Mouse (Mus musculus) embryonic facial prominence, embryonic 15.5 days (tissue): ENCODE measurements at regions not wholly inside any gene's neighbourhood (a gene's known extent, or its start where the extent isn't known, plus 50 kb on each side); places are given as distances from the start of the nearest gene placed in this dataset.
"Not testable (repeated sequence)": the region's sequence is repeated elsewhere in the genome, so short reads cannot be mapped to it uniquely, and the experiment has no call there.

Source experiments
- ATAC-seq: fragments of 200-750 bp; cut with Nextera tagmentation; 2 replicates; pipeline ENCODE4 v1.8.0; 2017; ENCODE audit warnings: low read depth, moderate TSS enrichment; ENCODE audit not compliant: insufficient number of reproducible peaks, low FRiP score, low TSS enrichment
- H3K27ac ChIP-seq: fragments of 300-500 bp; sonication (generic); replicated peaks from 2 replicates; pipeline ENCODE4 v1.5.1; 2015; ENCODE audit warnings: mild to moderate bottlenecking, inconsistent platforms
- H3K27me3 ChIP-seq: fragments of 300-500 bp; sonication (generic); 2 replicates; pipeline ENCODE4 v1.6.1; 2015; ENCODE audit warnings: inconsistent platforms
- H3K36me3 ChIP-seq: fragments of 300-500 bp; sonication (generic); 2 replicates; pipeline ENCODE4 v1.6.1; 2015; ENCODE audit warnings: mild to moderate bottlenecking, inconsistent platforms
- H3K4me1 ChIP-seq: fragments of 300-500 bp; sonication (generic); 2 replicates; pipeline ENCODE4 v1.6.1; 2015; ENCODE audit warnings: inconsistent platforms
- H3K4me2 ChIP-seq: fragments of 300-500 bp; sonication (generic); replicated peaks from 2 replicates; pipeline ENCODE4 v1.6.1; 2015; ENCODE audit warnings: mild to moderate bottlenecking, inconsistent platforms
- H3K4me3 ChIP-seq: fragments of 300-500 bp; sonication (generic); replicated peaks from 2 replicates; pipeline ENCODE4 v1.5.1; 2015; ENCODE audit warnings: mild to moderate bottlenecking, inconsistent platforms
- H3K9ac ChIP-seq: fragments of 300-500 bp; sonication (generic); 2 replicates; pipeline ENCODE4 v1.6.1; 2015; ENCODE audit warnings: inconsistent platforms
- H3K9me3 ChIP-seq: fragments of 300-500 bp; sonication (generic); replicated peaks from 2 replicates; pipeline ENCODE4 v1.6.1; 2016; ENCODE audit warnings: inconsistent platforms
- WGBS: fragments of 180-500 bp; shearing (Covaris S2); methylation state at CpG from one replicate; pipeline ENCODE4 v1.1.7; 2015; 5-methylcytosine and 5-hydroxymethylcytosine counted together

DNA sequence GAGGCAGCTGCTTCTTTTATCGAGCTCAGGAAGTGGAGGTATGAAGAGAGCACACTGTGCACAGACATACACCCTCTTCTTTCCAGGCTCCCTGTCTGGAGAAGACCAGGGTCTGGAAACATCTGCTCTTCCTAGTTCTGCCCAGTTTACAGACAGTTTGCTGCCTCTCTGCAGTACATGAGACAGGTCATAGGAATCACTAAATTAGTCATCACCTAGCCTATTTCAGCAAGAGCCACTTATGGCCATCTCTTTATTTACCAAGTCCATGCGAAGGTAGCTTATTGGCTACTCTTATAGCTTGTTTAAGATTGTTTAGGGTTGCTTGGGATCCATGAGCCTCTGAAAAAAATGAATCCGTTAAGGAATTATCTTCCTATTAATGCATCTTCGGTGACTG lies 257.9 kb downstream of the Nfkbiz start:
- 82% methylated on average over 4 of the region's 4 CpGs for WGBS
- Histone ChIP-seq H3K4me2 (no peak overlapping the region), H3K4me3 (no peak overlapping the region), H3K4me1 (no peaks in the 10 kb centered on the region), H3K27ac (no peak overlapping the region), H3K9me3 (no peaks in the 10 kb centered on the region), H3K36me3 (no peaks in the 10 kb centered on the region), H3K9ac (no peak overlapping the region), H3K27me3 (no peaks in the 10 kb centered on the region)
- ATAC-seq: no peak

DNA sequence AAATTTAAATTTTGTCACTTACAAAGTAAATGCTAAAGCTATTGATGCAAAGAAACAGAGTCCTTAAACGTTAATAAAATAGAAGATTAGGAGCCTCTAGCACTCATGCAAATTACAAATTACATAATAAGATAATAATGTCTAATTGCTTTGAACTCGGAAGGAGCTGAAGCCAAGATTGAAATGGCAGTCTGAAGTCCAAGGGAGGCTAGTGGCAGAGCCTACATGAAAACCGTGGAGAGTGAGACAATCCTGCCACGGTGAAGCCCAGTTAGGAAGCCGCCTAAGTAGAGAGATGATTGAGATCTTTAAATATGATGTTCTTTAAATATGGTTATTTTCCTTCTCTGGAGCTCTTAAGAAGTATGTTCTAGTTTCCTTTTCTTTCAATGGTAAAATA lies 260.0 kb downstream of the Nfkbiz start:
- no peak overlapping the region for H3K4me3 ChIP-seq

GRCm38 (mm10) chr16:55575609-55576283 lies 263.0 kb downstream of the Nfkbiz start:
- ATAC-seq, H3K9ac ChIP-seq, H3K36me3 ChIP-seq, H3K4me3 ChIP-seq, H3K27ac ChIP-seq, H3K9me3 ChIP-seq, H3K27me3 ChIP-seq, H3K4me2 ChIP-seq, H3K4me1 ChIP-seq: not testable (repeated sequence)
- 86% methylated on average over 2 of the region's 2 CpGs for WGBS

More for the DNA sequence above, 260.0 kb downstream of the Nfkbiz start:
- H3K36me3 ChIP-seq: no peaks in the 10 kb centered on the region
- 66% methylated on average over 5 of the region's 5 CpGs for WGBS
- H3K4me1 ChIP-seq: no peaks in the 10 kb centered on the region
- H3K27me3 ChIP-seq: no peaks in the 10 kb centered on the region
- no peak for ATAC-seq
- no peak overlapping the region for H3K4me2 ChIP-seq
- no peaks in the 10 kb centered on the region for H3K9me3 ChIP-seq
- no peak overlapping the region for H3K27ac ChIP-seq
- H3K9ac ChIP-seq: no peak overlapping the region

DNA sequence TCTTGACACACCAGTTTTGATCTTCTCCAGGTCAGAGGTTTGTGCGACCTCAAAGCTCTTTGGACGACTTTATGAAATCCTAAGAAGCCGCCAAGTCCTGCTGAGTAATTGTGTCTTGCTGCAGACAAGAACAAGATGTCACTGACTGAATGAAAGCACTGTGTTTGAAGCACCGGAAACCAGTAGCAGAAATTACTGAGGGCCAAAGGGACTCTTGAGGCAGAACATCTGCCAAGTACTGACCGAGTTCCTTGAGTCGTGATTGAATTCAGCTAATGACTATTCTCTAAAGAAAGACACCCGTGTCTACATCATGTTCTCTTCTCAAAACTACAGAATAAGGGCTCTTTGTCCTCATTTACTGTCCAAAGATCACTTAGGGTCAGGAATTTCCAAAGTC lies 267.6 kb downstream of the Nfkbiz start:
- no peak overlapping the region for H3K4me2 ChIP-seq
- no peaks in the 10 kb centered on the region for H3K9me3 ChIP-seq
- H3K27me3 ChIP-seq: no peaks in the 10 kb centered on the region
- WGBS: 40% methylated on average over 7 of the region's 7 CpGs
- H3K4me1 ChIP-seq: no peaks in the 10 kb centered on the region
- no peak overlapping the region for H3K27ac ChIP-seq
- H3K36me3 ChIP-seq: no peaks in the 10 kb centered on the region
- no peak overlapping the region for H3K4me3 ChIP-seq
- no peak for ATAC-seq
- H3K9ac ChIP-seq: no peak overlapping the region

DNA sequence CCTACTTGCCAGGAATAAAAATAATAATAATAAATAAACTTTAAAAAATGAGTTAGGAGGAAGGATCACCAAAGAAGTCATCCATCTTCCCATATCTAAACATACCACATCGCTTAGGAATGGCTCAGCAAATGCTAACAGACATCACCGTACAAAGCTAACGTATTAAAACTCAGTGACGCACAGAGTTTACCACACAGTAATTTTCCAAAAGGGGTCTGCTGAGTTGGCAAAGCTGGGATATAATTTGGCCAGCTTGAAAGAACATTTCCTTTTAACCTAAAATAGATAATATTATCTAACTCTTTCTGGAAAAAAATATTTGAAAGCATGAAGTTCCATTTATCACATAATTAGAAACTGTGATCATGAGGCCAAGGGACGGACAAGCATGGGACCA lies 268.6 kb downstream of the Nfkbiz start:
- no peak for ATAC-seq
- Histone ChIP-seq H3K27me3 (no peaks in the 10 kb centered on the region), H3K4me1 (no peaks in the 10 kb centered on the region), H3K9me3 (no peaks in the 10 kb centered on the region), H3K36me3 (no peaks in the 10 kb centered on the region), H3K4me2 (no peak overlapping the region), H3K27ac (no peak overlapping the region), H3K4me3 (no peak overlapping the region), H3K9ac (no peak overlapping the region)
- 85% methylated on average over 5 of the region's 5 CpGs for WGBS

- no peaks in the 10 kb centered on the region for H3K27me3 ChIP-seq
- no peak overlapping the region for H3K4me3 ChIP-seq
- no peak overlapping the region for H3K27ac ChIP-seq
- no peaks in the 10 kb centered on the region for H3K9me3 ChIP-seq
- no peak overlapping the region for H3K4me2 ChIP-seq
- no peak for ATAC-seq
- no peaks in the 10 kb centered on the region for H3K4me1 ChIP-seq
- no peak overlapping the region for H3K9ac ChIP-seq
- no peaks in the 10 kb centered on the region for H3K36me3 ChIP-seq
- 56% methylated on average over 10 of the region's 10 CpGs for WGBS
These were observed 258.2 kb upstream of the Zpld1 start for GRCm38 (mm10) chr16:55555821-55556535.

GRCm38 (mm10) chr16:55555224-55555623 lies 257.4 kb upstream of the Zpld1 start:
- no peak overlapping the region for H3K9ac ChIP-seq
- no peaks in the 10 kb centered on the region for H3K9me3 ChIP-seq
- no peak overlapping the region for H3K4me3 ChIP-seq
- no peaks in the 10 kb centered on the region for H3K27me3 ChIP-seq
- H3K4me1 ChIP-seq: no peaks in the 10 kb centered on the region
- H3K4me2 ChIP-seq: no peak overlapping the region
- no peak for ATAC-seq
- no peaks in the 10 kb centered on the region for H3K36me3 ChIP-seq
- no peak overlapping the region for H3K27ac ChIP-seq
- WGBS: 70% methylated on average over 6 of the region's 6 CpGs

- Histone ChIP-seq H3K4me1 (no peaks in the 10 kb centered on the region), H3K4me2 (no peak overlapping the region), H3K36me3 (no peaks in the 10 kb centered on the region), H3K4me3 (no peak overlapping the region), H3K27me3 (no peaks in the 10 kb centered on the region), H3K9me3 (no peaks in the 10 kb centered on the region), H3K27ac (no peak overlapping the region), H3K9ac (no peak overlapping the region)
- ATAC-seq: no peak
- 61% methylated on average over 4 of the region's 4 CpGs for WGBS
These were observed 256.1 kb upstream of the Zpld1 start for GRCm38 (mm10) chr16:55553896-55554295.

- no peak overlapping the region for H3K27ac ChIP-seq
- no peaks in the 10 kb centered on the region for H3K4me1 ChIP-seq
- H3K4me3 ChIP-seq: no peak overlapping the region
- ATAC-seq: no peak
- H3K36me3 ChIP-seq: no peaks in the 10 kb centered on the region
- 83% methylated on average over 1 of the region's 1 CpGs for WGBS
- no peak overlapping the region for H3K9ac ChIP-seq
- no peak overlapping the region for H3K4me2 ChIP-seq
- no peaks in the 10 kb centered on the region for H3K9me3 ChIP-seq
- no peaks in the 10 kb centered on the region for H3K27me3 ChIP-seq
These were observed 253.6 kb upstream of the Zpld1 start for GRCm38 (mm10) chr16:55551348-55551747.

GRCm38 (mm10) chr16:55550649-55551312 lies 253.0 kb upstream of the Zpld1 start:
- Histone ChIP-seq H3K4me1 (no peaks in the 10 kb centered on the region), H3K27me3 (no peaks in the 10 kb centered on the region), H3K4me2 (no peak overlapping the region), H3K36me3 (no peaks in the 10 kb centered on the region), H3K9me3 (no peaks in the 10 kb centered on the region), H3K27ac (no peak overlapping the region), H3K9ac (no peak overlapping the region), H3K4me3 (no peak overlapping the region)
- no peak for ATAC-seq
- WGBS: 80% methylated on average over 4 of the region's 4 CpGs

- Histone ChIP-seq H3K9ac (no peak overlapping the region), H3K9me3 (no peaks in the 10 kb centered on the region), H3K4me2 (no peak overlapping the region), H3K4me1 (no peaks in the 10 kb centered on the region), H3K4me3 (no peak overlapping the region), H3K36me3 (no peaks in the 10 kb centered on the region), H3K27me3 (no peaks in the 10 kb centered on the region), H3K27ac (no peak overlapping the region)
- no peak for ATAC-seq
- WGBS: 79% methylated on average over 2 of the region's 2 CpGs
These were observed 249.3 kb upstream of the Zpld1 start for GRCm38 (mm10) chr16:55547095-55547494.
